Mouse (Mus musculus) urinary bladder, postnatal 4 days (tissue): ENCODE measurements around the gene Map3k21.

Experiments used
- DNase-seq, 2 experiments: peaks; one replicate each; pipeline ENCODE4 v3.0.0; 2021 to 2022; ENCODE audit warnings: low spot score in 2 of 2

Gene Map3k21

DNA sequence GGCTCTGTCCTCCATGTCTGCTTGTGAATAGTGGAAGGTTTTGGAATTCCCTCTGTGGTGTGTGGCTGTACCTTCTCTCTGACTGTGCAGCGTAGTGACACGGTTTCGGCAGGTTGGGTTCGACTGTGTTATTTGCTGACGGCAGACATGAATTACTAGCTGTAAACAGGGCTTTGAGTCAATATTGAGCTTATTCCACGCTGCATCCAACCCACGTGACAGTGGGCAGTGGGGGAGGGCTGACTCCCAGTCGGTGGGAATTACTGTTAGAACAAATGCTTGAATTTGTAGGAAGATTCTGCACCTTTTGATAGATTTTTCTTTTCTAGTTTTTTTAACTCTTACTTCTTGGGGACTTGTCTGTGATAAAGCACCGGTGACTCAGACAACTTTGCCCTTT lies 4.1 kb downstream of the Map3k21 start:
- no peak for DNase-seq

DNA sequence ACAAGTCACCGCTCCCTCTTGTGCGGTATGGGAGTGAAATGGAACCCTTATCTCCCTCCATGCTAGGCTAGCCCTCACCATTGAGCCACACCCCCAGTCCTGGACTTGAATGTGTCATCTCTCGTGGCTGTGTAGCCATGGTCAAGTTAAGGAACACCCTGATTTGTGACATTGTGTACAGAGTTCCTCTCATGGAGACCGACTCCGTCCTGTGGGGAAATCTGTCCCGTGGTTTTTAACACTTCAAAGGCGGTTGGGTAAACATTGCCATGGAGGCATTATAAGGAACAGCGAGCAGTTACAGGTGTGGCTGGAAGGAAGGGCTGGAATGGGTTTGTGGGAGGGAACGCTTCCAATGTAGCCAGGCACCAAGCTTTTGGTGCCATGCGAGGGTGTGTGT lies 6.8 kb downstream of the Map3k21 start:
- DNase-seq = no peak

DNA sequence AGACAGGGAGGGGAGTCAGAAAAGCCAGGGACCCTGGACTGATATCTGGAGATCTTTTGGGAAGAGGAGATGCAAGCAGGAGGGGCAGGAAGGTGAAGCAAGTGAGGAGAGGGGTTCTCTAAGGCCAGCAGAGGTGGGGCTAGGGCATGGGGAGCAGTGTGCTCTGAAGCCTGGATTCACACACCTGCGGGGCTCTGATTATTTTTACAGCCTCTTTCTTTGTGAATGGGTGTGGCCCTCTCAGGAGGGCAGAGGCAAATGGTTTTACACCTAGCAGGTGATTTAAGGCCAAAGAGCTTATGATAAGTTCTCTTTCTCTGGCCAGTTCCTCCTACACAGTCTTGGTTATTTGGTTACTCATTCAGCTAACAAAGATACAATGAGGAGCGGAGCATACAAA lies 8.5 kb downstream of the Map3k21 start:
- no peak for DNase-seq

DNA sequence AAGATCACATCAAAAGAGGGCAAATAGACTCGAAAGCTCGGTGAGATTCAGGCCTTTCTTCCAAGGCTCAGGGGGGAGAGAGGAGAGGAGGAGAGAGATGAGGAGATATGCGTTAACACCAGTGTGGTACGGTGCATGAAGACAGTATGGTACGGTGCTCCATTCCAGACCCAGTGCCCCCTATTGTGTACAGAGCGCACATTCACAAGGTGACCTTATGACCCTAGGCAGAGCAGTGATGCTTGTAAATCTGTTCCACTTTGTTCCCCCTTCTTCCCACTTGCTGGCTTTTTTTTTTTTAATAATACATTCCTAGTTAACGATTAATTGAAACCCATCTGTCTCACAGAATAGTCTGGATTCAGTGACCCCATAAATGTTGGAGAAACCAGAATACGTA lies 9.3 kb downstream of the Map3k21 start:
- DNase-seq = no peak

DNA sequence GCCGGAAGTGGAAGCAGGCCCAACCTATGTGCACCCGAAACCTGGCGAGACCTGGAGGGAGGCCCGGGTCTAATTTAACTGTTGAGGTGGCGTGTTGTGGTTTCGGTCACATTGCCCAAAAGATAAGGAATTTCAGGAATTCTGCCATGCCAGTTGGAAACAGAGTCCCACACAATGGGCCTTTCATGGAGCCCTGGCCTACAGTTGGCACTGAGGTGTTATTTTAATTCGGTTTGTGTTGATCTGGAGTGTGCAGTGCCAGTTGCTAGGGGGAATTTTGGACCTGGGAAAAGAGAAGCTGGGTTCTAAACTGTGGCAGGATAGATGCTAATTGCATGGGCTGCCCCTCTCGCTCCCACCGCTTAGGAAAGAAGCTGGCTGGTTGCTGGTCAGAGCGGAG lies 10.0 kb downstream of the Map3k21 start:
- DNase-seq = no peak

DNA sequence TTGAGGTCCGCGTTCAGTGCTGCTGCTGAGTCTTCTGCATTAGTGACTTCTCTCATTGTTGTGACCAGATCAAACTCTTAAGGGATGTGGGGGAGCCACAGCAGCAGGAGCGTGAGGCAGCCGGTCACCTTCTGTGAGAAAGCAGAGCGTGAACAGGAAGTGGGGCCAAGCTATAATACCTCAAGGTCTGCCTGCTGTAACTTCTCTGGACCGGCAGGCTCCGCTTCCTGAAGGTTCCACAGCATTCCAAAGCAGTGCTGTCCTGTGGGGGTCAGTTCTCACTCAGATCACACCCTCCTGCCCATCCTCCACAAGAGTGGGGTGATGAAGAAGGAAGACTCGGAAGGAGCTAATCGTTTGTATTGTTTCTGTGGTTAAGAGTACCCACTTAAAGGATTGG lies 10.5 kb downstream of the Map3k21 start:
- no peak for DNase-seq

DNA sequence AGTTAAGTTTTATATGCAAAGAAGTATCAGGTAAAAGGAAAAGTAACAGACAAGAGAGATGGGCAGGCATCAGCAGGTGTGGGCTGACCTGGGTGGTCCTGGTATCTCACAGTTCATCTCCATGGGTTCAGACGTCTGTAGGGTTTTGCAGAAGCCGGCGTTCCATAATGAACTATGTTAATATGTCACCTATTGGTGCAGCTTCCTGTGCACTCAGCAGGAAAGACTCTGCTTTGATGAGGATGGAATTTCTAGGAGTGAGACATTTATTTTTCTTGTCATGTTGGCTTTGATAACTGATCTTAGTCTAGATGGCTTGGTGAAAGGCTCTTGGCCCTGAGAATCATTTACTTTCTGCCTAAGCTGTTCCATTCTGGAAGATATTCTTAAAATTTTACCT lies 12.1 kb downstream of the Map3k21 start:
- no peak for DNase-seq

DNA sequence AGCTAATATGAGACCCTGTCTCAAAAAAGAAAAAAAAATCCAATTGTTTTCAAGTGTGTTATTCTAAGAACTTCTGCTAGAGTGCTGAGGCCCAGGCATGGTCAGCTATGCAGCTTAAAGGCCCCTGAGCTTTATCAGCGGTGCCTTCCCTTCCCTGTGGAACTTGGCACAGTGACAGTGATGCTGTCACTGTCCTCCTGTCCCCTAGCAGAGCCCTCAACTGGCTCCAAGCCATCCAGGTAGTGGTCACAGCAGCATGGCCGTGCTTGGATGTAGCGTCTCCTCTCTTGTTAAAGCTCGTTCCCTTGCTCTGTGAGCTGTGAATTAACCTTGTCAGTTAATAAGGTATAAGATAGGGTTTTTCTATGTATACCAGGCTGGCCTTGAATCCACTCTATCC lies 16.4 kb downstream of the Map3k21 start:
- DNase-seq = no peak

DNA sequence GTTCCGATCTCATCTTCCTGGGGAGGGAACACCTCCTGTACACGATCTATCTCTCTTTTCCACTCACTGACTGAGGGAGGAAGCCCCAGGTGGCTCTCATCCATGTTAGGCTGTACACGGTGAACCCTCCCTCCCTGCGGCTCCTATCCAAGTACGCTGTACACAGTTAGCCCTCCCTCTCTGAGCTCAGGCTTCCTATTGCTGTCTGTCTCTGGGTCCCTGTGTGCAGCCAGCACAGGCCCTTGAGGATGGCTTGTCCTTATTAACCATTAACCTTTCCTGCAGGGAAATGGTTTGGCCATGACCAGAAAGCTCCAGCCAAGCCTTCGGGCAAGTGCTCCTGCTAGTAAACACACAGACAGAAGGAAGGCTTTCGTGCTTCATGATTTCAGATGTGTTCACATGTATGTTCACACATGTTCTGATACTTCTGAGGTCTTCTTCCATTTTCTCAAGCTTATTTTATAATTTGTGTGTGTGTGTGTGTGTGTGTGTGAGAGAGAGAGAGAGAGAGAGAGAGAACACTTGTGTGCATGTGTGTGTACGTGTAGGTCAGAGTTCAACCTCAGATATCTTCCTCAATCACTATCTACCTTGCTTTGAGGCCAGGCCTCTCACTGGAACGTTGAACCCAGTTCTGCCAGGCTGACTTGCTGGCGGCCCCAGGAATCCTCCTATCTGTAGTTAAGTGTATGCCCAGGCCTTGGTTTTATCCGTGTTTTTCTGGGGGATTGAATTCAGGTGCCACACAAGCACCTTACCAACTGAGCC lies 20.2 kb downstream of the Map3k21 start:
- no peak for DNase-seq

DNA sequence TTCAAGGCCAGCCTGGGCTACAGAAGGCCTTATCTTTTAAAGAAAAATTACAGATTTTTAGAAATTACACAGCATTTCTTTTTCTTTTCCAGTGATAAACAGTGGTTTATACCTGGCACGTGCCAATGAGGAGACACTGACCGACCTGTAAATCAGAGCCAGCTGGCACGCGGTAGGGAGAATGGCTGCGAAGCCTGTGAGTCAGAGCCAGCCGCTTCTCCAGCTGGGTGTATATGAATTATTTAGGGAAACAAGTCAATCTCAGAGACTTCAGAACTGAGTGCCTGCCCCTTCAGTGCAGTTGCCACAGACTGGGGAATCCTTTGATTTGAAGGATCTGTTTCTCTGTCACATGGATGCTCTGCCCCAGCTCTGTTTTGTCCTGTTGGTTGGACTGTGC lies 21.6 kb downstream of the Map3k21 start:
- no peak for DNase-seq

DNA sequence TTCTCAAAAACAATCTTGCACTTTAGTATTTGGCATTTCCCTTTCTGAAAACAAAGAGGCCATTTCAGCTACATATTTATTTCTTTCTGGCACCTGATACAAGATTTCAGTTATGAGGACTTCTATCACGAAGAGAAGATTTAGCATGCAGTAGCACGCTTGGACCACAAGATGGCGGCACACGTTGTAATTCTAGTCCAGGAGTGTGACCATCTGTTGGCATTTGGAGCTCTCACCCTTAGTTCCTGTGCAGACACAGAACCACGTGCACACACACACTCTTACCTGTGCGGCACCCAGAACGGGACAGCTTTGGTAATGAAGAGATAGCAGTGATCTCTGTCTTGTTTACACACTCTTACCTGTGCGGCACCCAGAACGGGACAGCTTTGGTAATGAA lies 25.4 kb downstream of the Map3k21 start:
- peak in 1 of 2 experiments; percentile 71 for DNase-seq

DNA sequence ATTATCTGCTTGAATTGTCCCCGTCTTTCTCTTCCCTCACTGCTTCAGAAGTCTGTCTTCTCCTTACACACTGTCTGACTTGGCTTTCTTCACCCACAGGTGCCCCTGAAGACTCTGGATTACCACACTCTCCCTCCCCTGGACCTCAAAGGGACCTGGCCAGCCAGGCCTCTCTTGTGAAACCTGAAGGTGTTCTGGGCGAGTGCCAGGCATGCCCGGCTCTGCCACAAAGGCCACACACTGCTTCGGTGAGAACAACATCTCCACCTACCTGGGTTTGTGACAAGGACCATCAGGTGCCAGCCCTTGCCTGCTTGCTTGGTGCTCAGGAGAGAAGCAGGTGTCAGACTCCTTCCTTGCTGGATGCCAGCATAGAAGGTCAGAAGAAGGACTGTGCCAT lies 34.3 kb downstream of the Map3k21 start:
- DNase-seq = no peak

DNA sequence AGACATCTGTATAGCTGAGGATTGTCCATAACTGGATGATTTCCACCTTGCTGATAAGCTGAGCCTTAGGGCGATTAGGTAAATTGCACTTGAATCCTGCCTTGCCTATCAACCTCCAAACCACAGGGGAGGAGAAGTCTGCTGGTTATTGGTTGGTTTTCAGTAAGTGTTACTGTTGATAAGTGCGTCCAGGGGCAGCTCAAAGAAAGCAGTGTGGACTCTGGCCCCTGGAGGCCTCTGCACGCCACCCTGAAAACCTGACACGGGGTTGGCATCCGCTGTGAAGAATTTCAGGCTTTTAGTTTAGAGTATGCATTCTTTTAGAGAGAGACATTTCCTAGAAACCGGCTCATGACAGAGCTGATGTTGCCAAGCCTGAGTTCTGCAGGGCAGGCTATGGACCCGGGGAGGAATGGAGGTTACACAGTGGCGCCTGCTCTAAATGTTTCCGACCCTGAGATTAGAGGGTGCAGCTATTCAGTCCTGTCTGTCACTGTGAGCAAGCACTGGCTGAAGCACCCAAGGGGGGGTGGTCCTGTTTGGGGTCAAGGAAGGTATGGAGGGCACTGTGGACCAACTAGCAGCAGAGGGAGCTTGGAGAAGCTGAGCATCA lies 38.6 kb downstream of the Map3k21 start:
- no peak for DNase-seq

DNA sequence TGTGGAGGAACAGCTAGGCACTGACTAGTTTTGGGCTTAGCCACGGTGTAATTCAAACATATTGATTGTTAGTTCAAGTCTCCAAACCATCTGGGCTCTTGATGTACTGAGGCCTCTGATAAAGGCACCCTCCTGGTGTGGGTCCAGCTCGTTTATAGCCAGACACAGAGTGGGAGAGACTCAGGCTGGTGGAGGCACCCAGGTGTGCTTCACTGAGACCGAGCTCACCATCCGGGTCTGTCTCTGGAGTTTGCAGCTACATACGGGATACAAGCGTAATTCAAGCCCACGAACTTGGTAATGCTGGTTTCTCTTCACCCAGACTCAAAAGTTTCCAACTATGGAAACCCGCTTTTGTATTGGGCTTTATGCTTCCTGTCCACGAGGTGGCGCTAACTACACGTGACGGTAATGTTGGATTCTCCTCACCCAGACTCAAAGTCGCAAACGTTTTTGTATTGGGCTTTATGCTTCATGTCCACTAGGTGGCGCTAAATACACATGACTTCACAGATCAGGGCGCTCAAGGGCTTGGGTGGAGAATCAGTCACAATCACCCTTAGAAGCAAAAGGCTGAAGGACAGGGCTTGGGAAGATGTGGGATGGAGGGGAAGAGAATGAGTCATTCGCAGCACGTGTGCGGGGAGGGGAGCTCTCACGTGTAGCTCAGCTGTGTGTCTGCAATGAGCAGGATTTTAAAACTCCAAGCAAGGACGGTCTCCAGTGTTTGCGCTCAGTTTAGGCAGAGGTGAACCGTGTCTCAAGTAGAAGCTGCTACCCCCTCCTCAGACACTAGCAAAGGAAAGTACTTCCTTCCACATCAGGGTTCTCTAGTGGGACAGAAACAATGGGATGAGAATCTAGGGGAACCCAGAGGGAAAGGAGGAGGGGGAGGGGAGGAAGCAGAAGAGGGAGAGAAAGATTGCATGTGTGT lies 40.0 kb downstream of the Map3k21 start:
- DNase-seq = peak; percentile 69 to 83

DNA sequence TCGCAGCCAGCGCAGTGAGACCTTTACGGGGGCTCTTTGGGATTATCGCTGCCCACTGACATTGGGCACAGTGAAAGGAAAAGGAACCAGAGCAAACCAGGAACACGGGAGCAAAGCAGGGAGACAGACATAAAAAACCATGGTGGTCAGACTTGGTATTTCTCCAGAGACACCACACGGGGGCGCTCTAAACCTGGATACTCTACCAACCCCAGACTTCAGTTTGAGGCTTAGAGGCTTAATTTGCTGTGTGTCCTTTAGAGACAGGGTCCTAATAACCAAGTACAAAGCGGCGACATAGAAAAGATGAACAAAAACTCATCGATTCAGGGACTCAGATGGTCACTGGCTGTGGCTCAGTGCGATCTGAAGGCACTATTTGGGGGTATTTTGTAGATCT lies 45.4 kb downstream of the Map3k21 start:
- DNase-seq = no peak

DNA sequence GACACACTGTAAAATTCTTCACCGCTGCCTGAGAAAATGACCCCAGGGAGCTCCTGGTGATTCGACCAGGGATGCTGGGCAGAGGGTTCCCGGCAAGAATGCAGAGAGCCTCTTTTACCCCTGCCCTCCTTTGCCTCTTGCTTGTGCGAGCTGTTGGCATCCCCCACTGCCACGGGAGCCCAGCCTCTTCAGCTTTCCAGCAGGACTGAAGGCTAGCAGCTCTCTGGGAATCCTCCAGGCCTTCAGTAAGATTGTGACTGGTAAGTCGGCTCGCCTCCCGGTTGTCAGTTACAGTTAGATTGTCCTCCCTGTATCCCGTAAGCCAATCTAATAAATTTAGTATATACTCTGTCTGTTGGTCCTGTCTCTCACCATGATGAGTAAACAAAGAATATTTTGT lies 46.5 kb downstream of the Map3k21 start:
- DNase-seq = no peak

DNA sequence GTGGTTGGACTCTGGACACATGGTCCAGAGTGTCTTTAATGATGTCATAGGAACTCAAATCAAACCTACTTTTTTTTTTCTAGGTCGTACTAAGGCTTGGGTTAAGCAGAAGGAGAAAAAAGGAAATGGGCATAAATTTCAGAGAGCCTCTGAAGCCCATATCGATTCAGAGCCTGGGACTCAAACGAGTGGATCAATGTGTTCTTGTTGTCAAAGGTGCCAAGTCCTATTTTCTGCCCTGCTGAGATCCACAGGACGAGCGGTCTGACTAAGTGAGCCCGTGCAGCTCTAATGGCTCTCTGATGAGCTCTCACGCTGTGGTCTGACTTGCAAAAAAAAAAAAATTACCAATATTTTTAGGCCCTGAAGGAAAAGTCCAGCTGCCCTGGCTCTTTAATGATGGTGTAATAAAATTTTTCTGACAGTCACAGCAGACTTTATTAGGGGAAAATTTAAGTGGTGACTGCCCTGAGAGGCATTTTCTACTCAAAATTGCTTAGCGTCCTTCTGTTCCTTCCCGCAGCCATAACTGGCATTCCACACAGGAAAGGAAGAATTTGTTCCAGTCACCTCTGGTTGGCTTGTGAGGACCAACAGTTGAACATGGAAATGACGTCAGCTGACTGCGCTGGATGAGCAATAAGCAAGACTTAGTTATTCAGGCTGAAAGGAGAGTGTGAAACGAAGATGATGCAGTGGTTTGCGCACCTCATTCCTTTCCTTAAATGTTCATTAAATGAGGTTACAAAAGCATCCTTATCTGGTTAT lies 47.2 kb downstream of the Map3k21 start:
- no peak for DNase-seq

DNA sequence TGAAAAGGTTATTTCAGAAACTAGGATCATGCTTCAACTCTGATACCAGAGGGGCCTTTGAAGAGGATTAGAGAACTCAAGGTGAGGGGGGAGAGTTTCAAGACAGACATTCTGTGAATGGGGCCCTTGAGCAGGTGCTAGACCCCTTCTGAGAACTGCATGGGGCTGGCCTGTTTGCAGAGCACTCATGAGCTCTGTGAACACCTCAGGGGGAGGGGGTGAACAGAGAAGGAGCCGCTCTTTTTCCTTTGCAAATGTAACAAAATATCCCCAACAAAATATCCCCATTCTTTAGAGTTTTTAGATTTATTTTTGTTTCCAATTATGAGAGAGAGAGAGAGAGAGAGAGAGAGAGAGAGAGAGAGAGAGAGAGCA lies 47.7 kb downstream of the Map3k21 start:
- no peak for DNase-seq

DNA sequence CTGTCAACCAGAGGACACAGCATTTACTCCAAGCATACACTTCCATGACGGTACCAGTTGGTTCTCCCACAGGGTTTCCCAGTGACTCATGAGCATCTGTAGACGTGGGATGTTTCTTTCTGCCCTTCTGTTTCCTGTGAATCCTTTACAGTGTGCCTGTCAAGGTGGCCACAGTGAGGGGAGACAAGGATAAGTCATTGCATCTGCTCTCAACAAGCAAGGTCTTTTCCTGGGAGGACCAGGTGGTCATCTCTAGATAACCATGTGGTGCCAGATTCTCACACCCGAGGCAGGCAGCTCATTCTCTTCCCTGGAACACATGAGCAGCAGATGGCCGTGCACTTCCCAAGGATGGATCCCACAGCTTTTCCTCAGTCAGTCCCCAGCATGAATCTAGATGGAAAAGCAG lies 49.1 kb downstream of the Map3k21 start:
- no peak for DNase-seq

DNA sequence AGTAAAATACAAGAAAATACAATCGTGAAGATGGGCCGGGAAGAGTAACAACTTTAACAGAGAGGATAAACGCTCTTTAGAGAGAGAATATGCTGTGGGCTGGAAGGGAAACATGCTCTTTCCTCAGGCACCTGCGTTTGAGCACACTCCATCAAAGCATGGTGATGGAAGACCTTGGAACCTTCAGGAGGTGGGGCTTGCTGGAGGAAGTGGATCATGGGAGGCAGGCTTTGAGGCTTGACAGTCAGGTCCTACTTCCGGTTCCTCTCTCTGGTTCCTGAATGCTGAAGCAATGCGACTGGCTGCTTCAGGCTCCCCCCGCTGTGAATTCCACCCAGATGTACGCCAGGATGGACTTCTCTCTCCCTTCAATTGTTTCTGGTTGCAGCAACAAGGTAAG lies 49.8 kb downstream of the Map3k21 start:
- DNase-seq = no peak

DNA sequence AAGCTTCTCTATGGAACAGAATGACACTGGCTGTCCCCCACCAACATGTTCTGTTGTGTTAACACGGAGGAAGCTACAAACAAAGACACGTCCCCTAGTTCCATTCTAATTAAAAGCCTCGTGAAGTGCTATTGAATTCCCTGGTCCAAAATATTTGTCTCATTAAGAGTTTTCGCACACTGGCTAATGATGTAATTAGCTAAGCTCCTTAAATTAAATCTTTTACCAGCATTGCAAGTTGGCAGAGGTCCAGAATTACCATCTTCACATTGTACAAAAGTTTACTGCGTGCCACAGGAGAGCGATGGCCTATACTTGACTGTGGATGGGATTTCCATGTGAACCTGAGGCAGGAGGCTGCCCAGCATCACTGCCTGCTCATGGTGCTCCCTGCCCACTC lies 51.5 kb downstream of the Map3k21 start:
- no peak for DNase-seq

DNA sequence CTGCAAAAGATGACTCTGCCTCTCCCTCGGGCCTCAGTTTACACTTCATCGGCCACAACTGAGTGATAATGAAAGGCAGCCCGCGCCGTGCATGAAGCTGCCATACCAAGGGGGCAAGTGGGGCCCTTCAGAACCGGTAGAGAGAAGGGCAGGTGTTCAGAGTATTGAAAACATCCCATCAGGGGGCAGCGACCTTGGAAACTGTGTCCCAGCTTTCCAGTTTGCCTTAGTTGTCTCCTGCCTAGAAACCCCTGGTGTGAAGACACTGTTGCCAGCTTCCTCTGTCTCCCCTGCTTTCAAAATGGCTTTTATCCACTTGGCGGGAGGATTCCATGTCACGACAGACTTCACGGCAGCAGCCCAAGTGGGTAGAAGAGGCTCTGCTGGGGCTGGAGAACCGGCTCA lies 53.6 kb downstream of the Map3k21 start:
- no peak for DNase-seq
